Mouse (Mus musculus) layer of hippocampus, adult 2 months (tissue): ENCODE measurements around the gene Hmga2. TPM values are rescaled to one million over a fixed set of nuclear protein-coding genes. Genes with fewer than 3 reads are reported as not detected.

Experiments
- DNase-seq, 2 experiments: peaks; one replicate each; pipeline ENCODE4 v3.0.0; 2022; ENCODE audit warnings: low spot score in 2 of 2
- H3K27ac ChIP-seq: fragments of 200-600 bp; 2 replicates; pipeline ENCODE4 v1.8.1; 2022
- H3K4me3 ChIP-seq: fragments of 200-600 bp; 2 replicates; pipeline ENCODE4 v1.8.1; 2022; ENCODE audit warnings: mild to moderate bottlenecking
- CTCF ChIP-seq: fragments of 200-600 bp; conservative IDR thresholded peaks from 2 replicates; pipeline ENCODE4 v1.8.1; 2022; ENCODE audit warnings: antibody characterized with exemption, mild to moderate bottlenecking, moderate library complexity
- total RNA-seq, 2 experiments: library from RNA; stranded (reverse); gene quantifications; 2 replicates each; pipeline ENCODE4 v1.2.3; 2021

The Hmga2 gene
- total RNA-seq, 2 experiments from 2014 or later = 0.13 TPM; not detected in 1

GRCm38 (mm10) chr10:120416628-120417027 lies 59.6 kb downstream of the Hmga2 start:
- Histone ChIP-seq H3K4me3 (no peak overlapping the region), H3K27ac (no peak overlapping the region)
- TF ChIP-seq CTCF = no peak
- no peak for DNase-seq

- no peak for DNase-seq
- no peak overlapping the region for H3K4me3 ChIP-seq
- H3K27ac ChIP-seq = no peak overlapping the region
- TF ChIP-seq CTCF = no peak
Measured at GRCm38 (mm10) chr10:120412215-120412614, 64.1 kb downstream of the Hmga2 start.

GRCm38 (mm10) chr10:120410958-120411357 lies 65.3 kb downstream of the Hmga2 start:
- DNase-seq = no peak
- Histone ChIP-seq H3K27ac (no peak overlapping the region), H3K4me3 (no peak overlapping the region)
- no peak for TF ChIP-seq CTCF

GRCm38 (mm10) chr10:120409131-120409530 lies 67.1 kb downstream of the Hmga2 start:
- no peak for TF ChIP-seq CTCF
- DNase-seq = no peak
- H3K27ac ChIP-seq = no peak overlapping the region
- H3K4me3 ChIP-seq = no peak overlapping the region

- TF ChIP-seq CTCF = no peak
- Histone ChIP-seq H3K27ac (no peak overlapping the region), H3K4me3 (no peak overlapping the region)
- DNase-seq = no peak
Measured at GRCm38 (mm10) chr10:120407230-120407629, 69.0 kb downstream of the Hmga2 start.

GRCm38 (mm10) chr10:120406038-120406437 lies 70.2 kb downstream of the Hmga2 start:
- no peak for TF ChIP-seq CTCF
- Histone ChIP-seq H3K27ac (no peak overlapping the region), H3K4me3 (no peak overlapping the region)
- no peak for DNase-seq

- peak; percentile 12; the same call in 1 of the 2 replicates for TF ChIP-seq CTCF
- H3K4me3 ChIP-seq = no peak overlapping the region
- no peak for DNase-seq
Measured at GRCm38 (mm10) chr10:120405322-120405721, 70.9 kb downstream of the Hmga2 start.

GRCm38 (mm10) chr10:120402966-120403365 lies 73.3 kb downstream of the Hmga2 start:
- H3K27ac ChIP-seq = no peak overlapping the region
- TF ChIP-seq CTCF = no peak
- no peak overlapping the region for H3K4me3 ChIP-seq
- no peak for DNase-seq

More at GRCm38 (mm10) chr10:120405322-120405721, 70.9 kb downstream of the Hmga2 start:
- H3K27ac ChIP-seq = no peak overlapping the region

GRCm38 (mm10) chr10:120401787-120402186 lies 74.5 kb downstream of the Hmga2 start:
- H3K4me3 ChIP-seq = no peak overlapping the region
- TF ChIP-seq CTCF = no peak

GRCm38 (mm10) chr10:120399846-120400510 lies 76.3 kb downstream of the Hmga2 start:
- Histone ChIP-seq H3K4me3 (no peak overlapping the region), H3K27ac (no peak overlapping the region)
- TF ChIP-seq CTCF = no peak
- no peak for DNase-seq

More at GRCm38 (mm10) chr10:120401787-120402186, 74.5 kb downstream of the Hmga2 start:
- no peak for DNase-seq
- H3K27ac ChIP-seq = no peak overlapping the region

GRCm38 (mm10) chr10:120398745-120399144 lies 77.5 kb downstream of the Hmga2 start:
- no peak overlapping the region for H3K4me3 ChIP-seq
- no peak for TF ChIP-seq CTCF
- H3K27ac ChIP-seq = no peak overlapping the region
- no peak for DNase-seq

- no peak for DNase-seq
- H3K27ac ChIP-seq = no peak overlapping the region
- no peak overlapping the region for H3K4me3 ChIP-seq
- TF ChIP-seq CTCF = no peak
Measured at GRCm38 (mm10) chr10:120397211-120397631, 79.0 kb downstream of the Hmga2 start.

- H3K27ac ChIP-seq = no peak overlapping the region
- H3K4me3 ChIP-seq = no peak overlapping the region
- no peak for TF ChIP-seq CTCF
- no peak for DNase-seq
Measured at GRCm38 (mm10) chr10:120395550-120395949, 80.7 kb downstream of the Hmga2 start.

- no peak for TF ChIP-seq CTCF
- H3K4me3 ChIP-seq = no peak overlapping the region
- no peak for DNase-seq
- H3K27ac ChIP-seq = no peak overlapping the region
Measured at GRCm38 (mm10) chr10:120394740-120395139, 81.5 kb downstream of the Hmga2 start.
